Mouse (Mus musculus): ENCODE measurements around the gene Armc2.

DNA sequence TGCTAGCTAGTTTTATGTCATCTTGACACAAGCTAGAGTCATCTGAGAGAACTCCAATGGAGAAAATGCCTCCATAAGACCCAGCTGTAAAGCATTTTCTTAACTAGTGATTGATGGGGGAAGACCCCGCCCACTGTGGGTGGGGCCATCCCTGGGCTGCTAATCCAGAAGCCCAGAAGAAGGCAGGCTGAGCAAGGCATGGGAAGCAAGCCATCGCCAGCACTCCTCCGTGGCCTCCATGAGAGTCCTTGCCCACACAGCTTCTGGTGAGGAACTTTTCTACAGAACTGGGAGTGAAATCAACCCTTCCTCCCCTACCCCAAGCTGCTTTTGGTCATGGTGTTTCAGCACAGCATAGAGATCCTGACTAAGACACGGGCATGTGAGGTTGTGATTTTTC is 79.2 kb downstream of the Armc2 start:
- no peak for TF ChIP-seq CTCF (IDR thresholded peaks at IDR 0.05 in 2 of 3, conservative IDR thresholded peaks at IDR 0.05 in 1 of 3; ENCODE audit: control insufficient read depth in 1 of 3, insufficient read depth in 1 of 3, low read depth in 2 of 3, low read length in 3 of 3, poor library complexity in 1 of 3, severe bottlenecking in 1 of 3)
- TF ChIP-seq POLR2AphosphoS5 (IDR thresholded peaks at IDR 0.05; ENCODE audit: borderline replicate concordance, low read depth, low read length) = no peak
- TF ChIP-seq POLR2A (IDR thresholded peaks at IDR 0.05; ENCODE audit: control insufficient read depth in 1 of 2, insufficient read depth in 1 of 2, low read depth in 1 of 2, low read length in 2 of 2, poor library complexity in 1 of 2) = no peak
- no peak for TF ChIP-seq EP300 (IDR thresholded peaks at IDR 0.05; ENCODE audit: low read depth in 1 of 2, low read length in 2 of 2)
- TF ChIP-seq HCFC1 (IDR thresholded peaks at IDR 0.05; ENCODE audit: low read depth, low read length) = no peak
- no peak for TF ChIP-seq MYC (IDR thresholded peaks at IDR 0.05; ENCODE audit: low read depth, low read length)
- no peak for TF ChIP-seq ETS1 (IDR thresholded peaks at IDR 0.05; ENCODE audit: low read depth, low read length)
- no peak for TF ChIP-seq E2F4 (IDR thresholded peaks at IDR 0.05; ENCODE audit: borderline replicate concordance, low read depth, low read length)
- no peak for TF ChIP-seq GATA1 (IDR thresholded peaks at IDR 0.05; ENCODE audit: low read depth, low read length)
- no peak for TF ChIP-seq SIN3A (IDR thresholded peaks at IDR 0.05; ENCODE audit: low read length)
- TF ChIP-seq MAZ (IDR thresholded peaks at IDR 0.05; ENCODE audit: low read depth, low read length) = no peak
- TF ChIP-seq ZMIZ1 (IDR thresholded peaks at IDR 0.05; ENCODE audit: low read depth, low read length) = no peak
- no peak for TF ChIP-seq MAX (IDR thresholded peaks at IDR 0.05; ENCODE audit: low read length)

Measured in MEL (cell line).